Mouse (Mus musculus) forebrain, embryonic 14.5 days (tissue): ENCODE measurements around the gene Abcc12. TPM values are rescaled to one million over a fixed set of nuclear protein-coding genes. Genes with fewer than 3 reads are reported as not detected.

Experiments
- ATAC-seq: fragments of 200-750 bp; cut with Nextera tagmentation; 2 replicates; pipeline ENCODE4 v1.8.0; 2017; ENCODE audit warnings: mild to moderate bottlenecking, moderate library complexity
- DNase-seq: peaks from one replicate; pipeline ENCODE4 v3.0.0-alpha.2; 2015; ENCODE audit warnings: low spot score
- H3K27ac ChIP-seq: fragments of 300-500 bp; sonication (generic); 2 replicates; pipeline ENCODE4 v1.5.1; 2014; ENCODE audit warnings: low read depth, mild to moderate bottlenecking, control low read depth, low read length, moderate library complexity
- H3K27me3 ChIP-seq: fragments of 300-500 bp; sonication (generic); replicated peaks from 2 replicates; pipeline ENCODE4 v1.6.1; 2014; ENCODE audit warnings: low read length, control low read depth, mixed read lengths; ENCODE audit not compliant: control insufficient read depth, insufficient read depth
- H3K36me3 ChIP-seq: fragments of 300-500 bp; sonication (generic); 2 replicates; pipeline ENCODE4 v1.6.1; 2014; ENCODE audit warnings: low read length, control low read depth; ENCODE audit not compliant: control insufficient read depth, insufficient read depth
- H3K4me1 ChIP-seq: fragments of 300-500 bp; sonication (generic); 2 replicates; pipeline ENCODE4 v1.6.1; 2014; ENCODE audit warnings: antibody characterized with exemption, low read length, control low read depth; ENCODE audit not compliant: control insufficient read depth, insufficient read depth
- H3K4me2 ChIP-seq: fragments of 300-500 bp; sonication (generic); 2 replicates; pipeline ENCODE4 v1.6.1; 2014; ENCODE audit warnings: mild to moderate bottlenecking, control low read depth, low read length
- H3K4me3 ChIP-seq: fragments of 300-500 bp; sonication (generic); 2 replicates; pipeline ENCODE4 v1.5.1; 2014; ENCODE audit warnings: low read depth, low read length, control low read depth
- H3K9ac ChIP-seq: fragments of 300-500 bp; sonication (generic); 2 replicates; pipeline ENCODE4 v1.6.1; 2014; ENCODE audit warnings: mild to moderate bottlenecking, low read length, control low read depth, moderate library complexity
- H3K9me3 ChIP-seq: fragments of 300-500 bp; sonication (generic); replicated peaks from 2 replicates; pipeline ENCODE4 v1.6.1; 2016; ENCODE audit warnings: low read length, control low read depth, mixed read lengths; ENCODE audit not compliant: control insufficient read depth
- WGBS: fragments of 180-500 bp; shearing (Covaris S2); extraction: QIAGEN DNeasy Blood & Tissue Kit; methylation state at CpG from one replicate; pipeline ENCODE4 v1.1.7; 2014; 5-methylcytosine and 5-hydroxymethylcytosine counted together
- polyA plus RNA-seq: library from polyadenylated mRNA; unstranded; fragments of >200 nt; fragmentation: Nextera tagmentation; extraction: Ambion mirVana; gene quantifications from 2 replicates; pipeline ENCODE4 v1.2.1, GENCODE M21; 2014

The Abcc12 gene
- polyA plus RNA-seq, 1 experiment from 2014 or later = 0.19 TPM

GRCm38 (mm10) chr8:86586642-86587041 lies 6.2 kb upstream of the Abcc12 start:
- Histone ChIP-seq H3K27ac (no peak overlapping the region), H3K9ac (no peak overlapping the region), H3K4me2 (no peak overlapping the region), H3K9me3 (no peaks in the 10 kb centered on the region), H3K36me3 (no peaks in the 10 kb centered on the region), H3K4me3 (no peak overlapping the region), H3K4me1 (no peaks in the 10 kb centered on the region), H3K27me3 (no peaks in the 10 kb centered on the region)
- no peak for ATAC-seq
- peak; percentile 20 for DNase-seq
- WGBS = 42% methylated on average over 6 of the region's 6 CpGs

GRCm38 (mm10) chr8:86586058-86586457 lies 5.6 kb upstream of the Abcc12 start:
- Histone ChIP-seq H3K4me3 (no peak overlapping the region), H3K9me3 (no peaks in the 10 kb centered on the region), H3K9ac (no peak overlapping the region), H3K36me3 (no peaks in the 10 kb centered on the region), H3K27ac (no peak overlapping the region), H3K4me2 (no peak overlapping the region), H3K4me1 (no peaks in the 10 kb centered on the region), H3K27me3 (no peaks in the 10 kb centered on the region)
- WGBS = 45% methylated on average over 5 of the region's 5 CpGs
- DNase-seq = peak; percentile 3
- ATAC-seq = no peak

GRCm38 (mm10) chr8:86585532-86585931 lies 5.0 kb upstream of the Abcc12 start:
- peak overlapping the region; percentile 63 for H3K4me2 ChIP-seq
- H3K4me1 ChIP-seq = no peaks in the 10 kb centered on the region
- peak; percentile 89 for ATAC-seq
- no peaks in the 10 kb centered on the region for H3K36me3 ChIP-seq
- under 1% methylated on average over 16 of the region's 16 CpGs for WGBS
- no peaks in the 10 kb centered on the region for H3K9me3 ChIP-seq
- H3K27me3 ChIP-seq = no peaks in the 10 kb centered on the region
- H3K4me3 ChIP-seq = peak overlapping the region; percentile 33
- no peak overlapping the region for H3K27ac ChIP-seq
- peak overlapping the region; percentile 59 for H3K9ac ChIP-seq
- DNase-seq = peak; percentile 95

GRCm38 (mm10) chr8:86585118-86585517 lies 4.6 kb upstream of the Abcc12 start:
- peak overlapping the region; percentile 33 for H3K4me3 ChIP-seq
- ATAC-seq = peak; percentile 92
- peak overlapping the region; percentile 59 for H3K9ac ChIP-seq
- no peaks in the 10 kb centered on the region for H3K4me1 ChIP-seq
- H3K9me3 ChIP-seq = no peaks in the 10 kb centered on the region
- no peaks in the 10 kb centered on the region for H3K36me3 ChIP-seq
- 2% methylated on average over 11 of the region's 11 CpGs for WGBS
- H3K27me3 ChIP-seq = no peaks in the 10 kb centered on the region
- DNase-seq = peak; percentile 96
- no peak overlapping the region for H3K27ac ChIP-seq
- peak overlapping the region; percentile 63 for H3K4me2 ChIP-seq

GRCm38 (mm10) chr8:86581921-86582331 lies 1.4 kb upstream of the Abcc12 start:
- H3K4me1 ChIP-seq = no peaks in the 10 kb centered on the region
- ATAC-seq = no peak

GRCm38 (mm10) chr8:86578693-86579092 lies 1.8 kb downstream of the Abcc12 start:
- H3K27ac ChIP-seq = peak overlapping the region; percentile 21; the same call in 1 of the 2 replicates
- H3K9ac ChIP-seq = no peak overlapping the region
- H3K9me3 ChIP-seq = no peaks in the 10 kb centered on the region
- H3K36me3 ChIP-seq = no peaks in the 10 kb centered on the region
- H3K4me2 ChIP-seq = no peak overlapping the region
- H3K4me1 ChIP-seq = no peaks in the 10 kb centered on the region
- H3K4me3 ChIP-seq = no peak overlapping the region
- no peaks in the 10 kb centered on the region for H3K27me3 ChIP-seq
- ATAC-seq (no peak), DNase-seq (no peak)
- 81% methylated on average over 8 of the region's 8 CpGs for WGBS

More at GRCm38 (mm10) chr8:86581921-86582331, 1.4 kb upstream of the Abcc12 start:
- 73% methylated on average over 4 of the region's 4 CpGs for WGBS
- Histone ChIP-seq H3K9ac (no peak overlapping the region), H3K4me3 (no peak overlapping the region), H3K36me3 (no peaks in the 10 kb centered on the region), H3K9me3 (no peaks in the 10 kb centered on the region), H3K4me2 (no peak overlapping the region), H3K27ac (no peak overlapping the region), H3K27me3 (no peaks in the 10 kb centered on the region)
- DNase-seq = peak; percentile 71

GRCm38 (mm10) chr8:86578076-86578475 lies 2.4 kb downstream of the Abcc12 start:
- Histone ChIP-seq H3K36me3 (no peaks in the 10 kb centered on the region), H3K4me3 (no peak overlapping the region), H3K9me3 (no peaks in the 10 kb centered on the region), H3K9ac (no peak overlapping the region), H3K27me3 (no peaks in the 10 kb centered on the region), H3K27ac (peak overlapping the region; percentile 44; the same call in 1 of the 2 replicates), H3K4me2 (no peak overlapping the region), H3K4me1 (no peaks in the 10 kb centered on the region)
- WGBS = 48% methylated on average over 9 of the region's 9 CpGs
- peak; percentile 86 for DNase-seq
- ATAC-seq = peak; percentile 83; the same call in 1 of the 2 replicates

GRCm38 (mm10) chr8:86577547-86577946 lies 2.9 kb downstream of the Abcc12 start:
- no peak for ATAC-seq
- Histone ChIP-seq H3K9me3 (no peaks in the 10 kb centered on the region), H3K9ac (no peak overlapping the region), H3K4me2 (no peak overlapping the region), H3K4me1 (no peaks in the 10 kb centered on the region), H3K27me3 (no peaks in the 10 kb centered on the region), H3K27ac (no peak overlapping the region; the same call in 1 of the 2 replicates), H3K36me3 (no peaks in the 10 kb centered on the region), H3K4me3 (no peak overlapping the region)
- WGBS = 84% methylated on average over 8 of the region's 8 CpGs
- DNase-seq = no peak

GRCm38 (mm10) chr8:86563674-86564073 lies 16.8 kb downstream of the Abcc12 start:
- H3K4me1 ChIP-seq = peaks cover 6% of the 10 kb centered on the region; the same call in 1 of the 2 replicates
- no peak overlapping the region for H3K9ac ChIP-seq
- H3K27ac ChIP-seq = no peak overlapping the region
- H3K4me2 ChIP-seq = no peak overlapping the region
- DNase-seq = no peak
- no peaks in the 10 kb centered on the region for H3K36me3 ChIP-seq
- no peak overlapping the region for H3K4me3 ChIP-seq
- no peak for ATAC-seq
- H3K9me3 ChIP-seq = no peaks in the 10 kb centered on the region
- H3K27me3 ChIP-seq = no peaks in the 10 kb centered on the region
- WGBS = 86% methylated on average over 9 of the region's 9 CpGs
